Mouse (Mus musculus): ENCODE results near the gene Uba52. TPM values are rescaled to one million over a fixed set of nuclear protein-coding genes. Genes with fewer than 3 reads are reported as not detected.
A peak's percentile ranks its signal among the peaks of the same experiment; 100 is the strongest.

Uba52 gene
- polyA plus RNA-seq, 1 experiment: 611 TPM

- H3K36me3 ChIP-seq (ENCODE audit: control insufficient read depth, insufficient read depth, low read length): no peaks in the 10 kb centered on the region
- H3K27ac ChIP-seq (ENCODE audit: insufficient read depth, low read length): no peak within 1 kb of the TSS
- no peak for DNase-seq (ENCODE audit: low read depth in 1 of 2, low spot score in 2 of 2)
- peaks cover 53% of the 10 kb centered on the region for H3K27me3 ChIP-seq (ENCODE audit: control insufficient read depth, insufficient read depth, low read length)
- peak within 1 kb of the TSS; percentile 6; the same call in 1 of the 2 replicates for H3K4me3 ChIP-seq (ENCODE audit: extremely low read depth, insufficient read depth, insufficient read length)
- 2% methylated on average over 82 of the region's 93 CpGs for WGBS
- TF ChIP-seq CTCF (IDR thresholded peaks at IDR 0.05; ENCODE audit: extremely low read depth, insufficient read depth, insufficient read length, insufficient replicate concordance) (no peak), POLR2A (IDR thresholded peaks at IDR 0.05; ENCODE audit: low read depth, low read length) (no peak)
- H3K4me1 ChIP-seq (ENCODE audit: control insufficient read depth, insufficient read depth, insufficient read length): peaks cover 23% of the 10 kb centered on the region
These were observed 17.6 kb downstream of the Uba52 start, which contains the start of gene Crlf1 for GRCm38 (mm10) chr8:70492664-70493640. Crlf1 (plus strand) TSS chr8:70493158.

- Histone ChIP-seq H3K36me3 (ENCODE audit: control insufficient read depth, insufficient read depth, low read length) (no peaks in the 10 kb centered on the region), H3K27ac (ENCODE audit: insufficient read depth, low read length) (no peak overlapping the region), H3K4me3 (ENCODE audit: extremely low read depth, insufficient read depth, insufficient read length) (no peak overlapping the region), H3K4me1 (ENCODE audit: control insufficient read depth, insufficient read depth, insufficient read length) (peaks cover 23% of the 10 kb centered on the region), H3K27me3 (ENCODE audit: control insufficient read depth, insufficient read depth, low read length) (peaks cover 57% of the 10 kb centered on the region)
- DNase-seq (ENCODE audit: low read depth in 1 of 2, low spot score in 2 of 2): no peak
- WGBS: 6% methylated on average over 20 of the region's 20 CpGs
- TF ChIP-seq CTCF (IDR thresholded peaks at IDR 0.05; ENCODE audit: extremely low read depth, insufficient read depth, insufficient read length, insufficient replicate concordance): no peak
- no peak for TF ChIP-seq POLR2A (IDR thresholded peaks at IDR 0.05; ENCODE audit: low read depth, low read length)
These were observed 19.6 kb downstream of the Uba52 start for GRCm38 (mm10) chr8:70490880-70491495.

GRCm38 (mm10) chr8:70490061-70490879, 20.3 kb downstream of the Uba52 start:
- H3K27ac ChIP-seq (ENCODE audit: insufficient read depth, low read length): no peak overlapping the region
- WGBS: 34% methylated on average over 10 of the region's 10 CpGs
- peaks cover 23% of the 10 kb centered on the region for H3K4me1 ChIP-seq (ENCODE audit: control insufficient read depth, insufficient read depth, insufficient read length)
- H3K36me3 ChIP-seq (ENCODE audit: control insufficient read depth, insufficient read depth, low read length): no peaks in the 10 kb centered on the region
- TF ChIP-seq CTCF (IDR thresholded peaks at IDR 0.05; ENCODE audit: extremely low read depth, insufficient read depth, insufficient read length, insufficient replicate concordance): no peak
- TF ChIP-seq POLR2A (IDR thresholded peaks at IDR 0.05; ENCODE audit: low read depth, low read length): no peak
- no peak for DNase-seq (ENCODE audit: low read depth in 1 of 2, low spot score in 2 of 2)
- H3K4me3 ChIP-seq (ENCODE audit: extremely low read depth, insufficient read depth, insufficient read length): no peak overlapping the region
- H3K27me3 ChIP-seq (ENCODE audit: control insufficient read depth, insufficient read depth, low read length): peaks cover 54% of the 10 kb centered on the region

GRCm38 (mm10) chr8:70489576-70489975, 21.0 kb downstream of the Uba52 start:
- H3K4me3 ChIP-seq (ENCODE audit: extremely low read depth, insufficient read depth, insufficient read length): peak overlapping the region; percentile 0; the same call in 1 of the 2 replicates
- 2% methylated on average over 12 of the region's 41 CpGs for WGBS
- H3K27me3 ChIP-seq (ENCODE audit: control insufficient read depth, insufficient read depth, low read length): peaks cover 50% of the 10 kb centered on the region

GRCm38 (mm10) chr8:70488931-70489470, 21.6 kb downstream of the Uba52 start:
- no peak for DNase-seq (ENCODE audit: low read depth in 1 of 2, low spot score in 2 of 2)
- 2% methylated on average over 14 of the region's 14 CpGs for WGBS
- Histone ChIP-seq H3K27ac (ENCODE audit: insufficient read depth, low read length) (no peak overlapping the region), H3K27me3 (ENCODE audit: control insufficient read depth, insufficient read depth, low read length) (peaks cover 46% of the 10 kb centered on the region), H3K4me3 (ENCODE audit: extremely low read depth, insufficient read depth, insufficient read length) (peak overlapping the region; percentile 0; the same call in 1 of the 2 replicates), H3K4me1 (ENCODE audit: control insufficient read depth, insufficient read depth, insufficient read length) (peaks cover 18% of the 10 kb centered on the region), H3K36me3 (ENCODE audit: control insufficient read depth, insufficient read depth, low read length) (no peaks in the 10 kb centered on the region)
- TF ChIP-seq POLR2A (IDR thresholded peaks at IDR 0.05; ENCODE audit: low read depth, low read length): no peak
- TF ChIP-seq CTCF (IDR thresholded peaks at IDR 0.05; ENCODE audit: extremely low read depth, insufficient read depth, insufficient read length, insufficient replicate concordance): no peak

More at GRCm38 (mm10) chr8:70489576-70489975, 21.0 kb downstream of the Uba52 start:
- DNase-seq (ENCODE audit: low read depth in 1 of 2, low spot score in 2 of 2): no peak
- H3K27ac ChIP-seq (ENCODE audit: insufficient read depth, low read length): no peak overlapping the region
- no peaks in the 10 kb centered on the region for H3K36me3 ChIP-seq (ENCODE audit: control insufficient read depth, insufficient read depth, low read length)
- peaks cover 23% of the 10 kb centered on the region for H3K4me1 ChIP-seq (ENCODE audit: control insufficient read depth, insufficient read depth, insufficient read length)
- TF ChIP-seq CTCF (IDR thresholded peaks at IDR 0.05; ENCODE audit: extremely low read depth, insufficient read depth, insufficient read length, insufficient replicate concordance): no peak
- TF ChIP-seq POLR2A (IDR thresholded peaks at IDR 0.05; ENCODE audit: low read depth, low read length): no peak
